In the genomic region with DNA sequence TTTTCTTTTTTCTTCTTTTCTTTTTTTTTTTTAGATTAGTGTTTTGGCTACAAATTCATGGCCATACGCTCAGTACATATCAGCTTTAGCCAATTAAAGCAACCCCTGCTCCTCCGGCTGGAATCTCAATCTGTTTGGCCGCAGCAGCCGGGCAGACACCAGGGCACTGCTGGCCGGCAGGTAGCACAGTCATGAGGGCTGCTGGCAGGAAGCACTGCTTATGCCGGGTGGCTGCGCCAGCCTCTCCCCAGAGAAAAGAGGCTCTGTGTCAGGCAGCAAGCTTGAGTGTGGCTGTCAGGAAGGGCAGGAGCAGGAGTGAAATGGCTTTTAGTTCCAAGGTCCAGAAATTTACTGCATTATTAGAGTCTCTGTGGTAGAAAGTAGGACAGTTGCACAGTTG, we compare ENCODE assay signal across 8 mouse cellular contexts.
DNase-seq lines count a peak whose midpoint lies in the region.

No protein-coding gene starts in this region.

- intact Hi-C loops in heart, postnatal 36 days (cut with DNase I) = loop anchor here (5.0 kb wide), 2 partner anchors 200 to 365 kb away; partner anchors contain the start of genes 9030612E09Rik and Sobp

- peak; percentile 9 to 25 for DNase-seq in layer of hippocampus, postnatal 36 days
- DNase-seq in layer of hippocampus, adult 18-20 months (ENCODE audit: low spot score in 2 of 2) = no peak
- peak; percentile 76 to 85 for DNase-seq in cerebellum, adult 18-20 months
- DNase-seq in heart, postnatal 36 days = peak; percentile 46 to 59
- peak; percentile 8 for DNase-seq in lung, postnatal 10 days
- DNase-seq in testis, postnatal 14 days (ENCODE audit: low spot score) = no peak
- no peak for DNase-seq in urinary bladder, postnatal 25 days (ENCODE audit: low spot score)
- no peak for DNase-seq in left cerebral cortex, adult 18-20 months (ENCODE audit: low spot score in 2 of 2)

Comparison
In these comparisons a context has a peak if more than half of its experiments do, and no peak if none do; other contexts are left out.
1. DNase-seq: peak in layer of hippocampus, postnatal 36 days (2 of 2), cerebellum, adult 18-20 months (2 of 2), heart, postnatal 36 days (2 of 2) and lung, postnatal 10 days (single experiment); none in layer of hippocampus, adult 18-20 months (0 of 2), testis, postnatal 14 days (single experiment), urinary bladder, postnatal 25 days (single experiment) and left cerebral cortex, adult 18-20 months (0 of 2).